Mouse (Mus musculus) G1E (cell line): Measurements from ENCODE around the gene Osbpl7. TPM values are rescaled to one million over a fixed set of nuclear protein-coding genes. Genes with fewer than 3 reads are reported as not detected.

Experiments
- ATAC-seq: 2 replicates; pipeline ENCODE4 v1.8.0; 2016; ENCODE audit warnings: mild to moderate bottlenecking; ENCODE audit not compliant: insufficient number of reproducible peaks, poor library complexity, low FRiP score, severe bottlenecking; ENCODE audit errors: extremely low read depth
- DNase-seq: peaks from one replicate; pipeline ENCODE4 v3.0.0; 2012; ENCODE audit warnings: low spot score
- H3K27me3 ChIP-seq: 2 replicates; pipeline ENCODE4 v1.6.1; 2012; ENCODE audit warnings: mild to moderate bottlenecking, low read length, inconsistent platforms; ENCODE audit not compliant: insufficient read depth
- H3K36me3 ChIP-seq: replicated peaks from 2 replicates; pipeline ENCODE3; 2012; ENCODE audit warnings: mild to moderate bottlenecking, inconsistent platforms
- H3K4me1 ChIP-seq: 2 replicates; pipeline ENCODE4 v1.6.1; 2012; ENCODE audit warnings: low read depth, low read length, inconsistent platforms, mixed read lengths; ENCODE audit not compliant: insufficient read depth
- H3K4me3 ChIP-seq: 2 replicates; pipeline ENCODE4 v1.5.1; 2012; ENCODE audit warnings: low read depth, mild to moderate bottlenecking, inconsistent platforms, low read length, moderate library complexity, mixed read lengths
- H3K9me3 ChIP-seq: replicated peaks from 2 replicates; pipeline ENCODE4 v1.6.1; 2012; ENCODE audit warnings: inconsistent platforms
- CTCF ChIP-seq: IDR thresholded peaks from 2 replicates; pipeline ENCODE4 v1.5.1; 2012; ENCODE audit warnings: low read depth, low read length, inconsistent platforms, mixed read lengths
- GATA1 ChIP-seq: IDR thresholded peaks from 2 replicates; pipeline ENCODE4 v1.6.1; 2012; ENCODE audit warnings: borderline replicate concordance, low read length, inconsistent platforms, mixed read lengths
- GATA2 ChIP-seq: IDR thresholded peaks from 2 replicates; pipeline ENCODE4 v1.6.1; 2012; ENCODE audit warnings: low read depth, low read length, inconsistent platforms, borderline replicate concordance
- POLR2AphosphoS5 ChIP-seq: IDR thresholded peaks from 2 replicates; pipeline ENCODE4 v1.6.1; 2012; ENCODE audit warnings: low read depth, low read length, inconsistent platforms; ENCODE audit not compliant: insufficient replicate concordance
- TAL1 ChIP-seq: conservative IDR thresholded peaks from 2 replicates; pipeline ENCODE4 v1.6.1; 2012; ENCODE audit warnings: low read depth, low read length, inconsistent platforms, mixed read lengths
- polyA plus RNA-seq: library from polyadenylated mRNA; stranded (reverse); fragments of >175 nt; gene quantifications from 2 replicates; pipeline ENCODE4 v1.2.3, GENCODE M21; 2012
- total RNA-seq, 2 experiments: library from RNA; stranded (forward) in 1 of 2; stranded (reverse) in 1 of 2; fragments of 200-1000 nt in 1 of 2; fragments of >200 nt in 1 of 2; fragmentation: Nextera tagmentation in 1 of 2; gene quantifications; 2 replicates each; pipeline ENCODE4 v1.2.3; 2014 to 2017

Gene Osbpl7
- total and polyA plus RNA-seq, 3 experiments = 9.7 to 29.7 (median 15.7) TPM

DNA sequence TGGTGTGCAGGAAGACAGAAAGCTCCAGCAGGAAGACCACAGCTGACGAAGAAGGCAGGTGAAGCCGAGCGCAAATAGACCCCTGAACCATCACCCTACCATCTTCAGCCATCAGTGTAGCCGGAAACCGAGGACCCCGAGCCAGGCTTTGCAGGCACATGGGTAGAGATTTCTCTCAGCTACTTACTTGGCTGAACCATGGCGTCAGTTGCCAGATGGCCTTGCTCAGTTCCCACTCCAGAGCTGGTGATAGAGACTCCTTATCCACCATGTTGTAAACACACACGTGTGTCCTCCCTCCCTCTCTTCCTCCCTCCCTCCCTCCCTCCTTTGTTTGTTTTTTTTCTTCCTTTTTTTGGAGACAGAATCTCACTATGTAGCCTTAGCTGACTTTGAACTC, 23.8 kb downstream of the Osbpl7 start:
- TF ChIP-seq GATA1 = no peak
- TF ChIP-seq POLR2AphosphoS5 = no peak
- TF ChIP-seq CTCF = no peak
- no peak for TF ChIP-seq TAL1
- TF ChIP-seq GATA2 = no peak
- ATAC-seq (no peak), DNase-seq (no peak)
- Histone ChIP-seq H3K36me3 (peaks cover 3% of the 10 kb centered on the region), H3K4me1 (no peaks in the 10 kb centered on the region; the same call in 1 of the 2 replicates), H3K9me3 (no peaks in the 10 kb centered on the region), H3K4me3 (no peak overlapping the region), H3K27me3 (peaks cover 8% of the 10 kb centered on the region)

DNA sequence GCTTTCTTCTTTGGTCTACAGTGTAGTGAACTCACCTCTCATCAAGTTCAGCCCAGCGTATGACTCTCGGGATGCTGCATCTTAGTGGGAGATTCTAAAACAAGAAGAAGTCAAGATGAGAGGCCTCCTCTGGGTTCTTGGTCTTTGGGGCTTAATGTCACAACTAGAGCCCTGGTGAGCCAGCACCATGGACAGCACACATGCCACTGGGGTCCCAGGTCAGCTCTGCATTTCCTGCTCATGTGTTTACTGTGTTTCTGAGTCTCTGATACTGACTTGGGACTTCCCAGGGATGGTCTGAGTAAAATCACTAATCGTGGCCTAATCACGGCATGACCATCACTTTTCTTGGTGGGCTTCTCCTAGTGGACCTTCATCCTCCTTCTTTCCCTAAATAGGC, 28.3 kb downstream of the Osbpl7 start:
- DNase-seq (peak; percentile 57), ATAC-seq (no peak)
- TF ChIP-seq GATA1 = no peak
- no peak for TF ChIP-seq CTCF
- TF ChIP-seq TAL1 = no peak
- TF ChIP-seq GATA2 = no peak
- TF ChIP-seq POLR2AphosphoS5 = no peak
- Histone ChIP-seq H3K9me3 (no peaks in the 10 kb centered on the region; the same call in 1 of the 2 replicates), H3K4me1 (no peaks in the 10 kb centered on the region; the same call in 1 of the 2 replicates), H3K36me3 (no peaks in the 10 kb centered on the region), H3K4me3 (no peak overlapping the region), H3K27me3 (peaks cover 36% of the 10 kb centered on the region)

DNA sequence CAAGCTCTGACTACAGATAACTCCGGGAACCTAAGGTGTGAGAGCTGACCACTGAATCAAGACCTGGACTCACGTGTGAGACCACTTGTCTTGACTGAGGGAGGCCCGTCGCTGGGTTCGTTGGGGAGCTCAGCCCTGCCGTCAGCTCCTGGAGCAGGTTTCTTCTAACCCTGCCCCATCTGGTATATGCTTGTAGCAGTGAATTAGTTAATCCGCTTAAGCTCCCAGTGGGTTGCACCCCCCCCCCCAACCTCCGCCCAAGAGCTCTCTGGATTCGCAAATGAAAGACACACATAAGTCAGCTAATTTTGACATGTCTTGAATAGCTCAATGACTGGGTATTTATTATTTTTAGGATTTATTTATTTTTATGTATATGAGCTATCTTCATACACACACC, 29.9 kb downstream of the Osbpl7 start:
- no peak for ATAC-seq
- TF ChIP-seq CTCF (no peak), TAL1 (no peak), GATA2 (no peak), POLR2AphosphoS5 (no peak), GATA1 (no peak)

DNA sequence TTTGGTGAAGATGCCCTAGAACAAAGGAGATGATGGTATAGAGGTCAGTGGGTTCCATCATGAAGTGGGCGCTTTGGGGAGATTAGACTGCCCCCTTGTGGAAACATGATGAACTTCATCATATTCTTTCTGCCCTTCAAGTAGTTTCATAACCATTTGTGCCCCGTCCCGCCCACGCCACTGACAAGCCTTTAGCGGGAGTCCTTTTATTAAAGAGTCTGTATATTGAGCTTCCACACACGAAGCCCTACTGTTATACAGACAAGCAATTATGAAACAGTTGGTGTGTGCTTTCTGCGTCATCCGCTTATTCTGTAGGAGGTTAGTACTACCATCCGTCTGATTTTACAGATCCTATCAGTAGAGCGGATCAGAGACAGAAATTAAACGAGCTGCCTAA, 32.5 kb downstream of the Osbpl7 start:
- H3K36me3 ChIP-seq = no peaks in the 10 kb centered on the region
- no peak overlapping the region for H3K4me3 ChIP-seq
- no peaks in the 10 kb centered on the region for H3K4me1 ChIP-seq
- DNase-seq = peak; percentile 26
- peaks cover 57% of the 10 kb centered on the region for H3K27me3 ChIP-seq
- TF ChIP-seq CTCF = peak; percentile 67
- TF ChIP-seq GATA2 = no peak
- peaks cover 15% of the 10 kb centered on the region for H3K9me3 ChIP-seq
- ATAC-seq = no peak

More for the DNA sequence above, 29.9 kb downstream of the Osbpl7 start:
- Histone ChIP-seq H3K27me3 (peaks cover 46% of the 10 kb centered on the region), H3K9me3 (no peaks in the 10 kb centered on the region; the same call in 1 of the 2 replicates), H3K4me1 (no peaks in the 10 kb centered on the region), H3K4me3 (no peak overlapping the region), H3K36me3 (no peaks in the 10 kb centered on the region)
- DNase-seq = no peak

DNA sequence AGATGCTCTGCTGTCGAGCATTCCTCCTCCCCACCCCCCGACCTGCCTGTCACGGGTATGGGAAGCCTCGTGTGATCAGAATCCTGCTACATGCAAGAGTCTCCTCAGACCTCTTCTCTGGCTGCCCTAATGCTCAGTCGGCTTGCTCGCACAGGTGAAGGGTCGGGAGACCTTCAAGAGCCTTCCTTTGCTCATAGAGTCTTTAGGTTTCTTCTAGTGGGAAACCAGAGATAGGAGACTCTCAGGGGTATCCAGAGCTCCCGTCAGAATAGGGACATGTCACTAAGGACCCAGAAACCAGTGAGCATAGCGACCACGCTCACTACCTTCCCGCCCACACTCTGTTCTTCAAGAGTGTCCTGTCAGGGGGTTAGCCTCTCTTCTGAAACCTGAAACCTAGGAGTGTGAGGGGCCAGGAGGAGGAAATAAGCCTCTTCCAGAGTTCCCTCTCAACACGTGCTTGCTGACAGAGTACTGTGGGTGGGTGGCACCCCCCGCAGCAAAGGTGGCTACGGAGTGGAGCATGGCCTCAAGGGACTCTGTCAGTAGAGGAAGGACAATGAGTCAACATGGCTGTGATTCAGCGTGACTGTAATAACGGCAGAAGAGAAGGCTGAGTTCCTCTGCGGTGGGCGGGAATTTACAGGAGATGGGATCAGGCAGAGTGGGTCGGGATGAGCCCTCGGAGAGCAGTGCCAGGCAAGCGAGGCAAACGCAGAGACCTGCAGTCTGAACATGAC, 33.1 kb downstream of the Osbpl7 start:
- no peak overlapping the region for H3K4me3 ChIP-seq
- peaks cover 18% of the 10 kb centered on the region for H3K9me3 ChIP-seq
- no peak for TF ChIP-seq TAL1
- TF ChIP-seq GATA1 = no peak
- no peak for TF ChIP-seq GATA2
- no peak for TF ChIP-seq CTCF
- TF ChIP-seq POLR2AphosphoS5 = no peak
- no peak for ATAC-seq
- DNase-seq = no peak
- H3K4me1 ChIP-seq = no peaks in the 10 kb centered on the region
- H3K36me3 ChIP-seq = no peaks in the 10 kb centered on the region
- peaks cover 57% of the 10 kb centered on the region for H3K27me3 ChIP-seq

DNA sequence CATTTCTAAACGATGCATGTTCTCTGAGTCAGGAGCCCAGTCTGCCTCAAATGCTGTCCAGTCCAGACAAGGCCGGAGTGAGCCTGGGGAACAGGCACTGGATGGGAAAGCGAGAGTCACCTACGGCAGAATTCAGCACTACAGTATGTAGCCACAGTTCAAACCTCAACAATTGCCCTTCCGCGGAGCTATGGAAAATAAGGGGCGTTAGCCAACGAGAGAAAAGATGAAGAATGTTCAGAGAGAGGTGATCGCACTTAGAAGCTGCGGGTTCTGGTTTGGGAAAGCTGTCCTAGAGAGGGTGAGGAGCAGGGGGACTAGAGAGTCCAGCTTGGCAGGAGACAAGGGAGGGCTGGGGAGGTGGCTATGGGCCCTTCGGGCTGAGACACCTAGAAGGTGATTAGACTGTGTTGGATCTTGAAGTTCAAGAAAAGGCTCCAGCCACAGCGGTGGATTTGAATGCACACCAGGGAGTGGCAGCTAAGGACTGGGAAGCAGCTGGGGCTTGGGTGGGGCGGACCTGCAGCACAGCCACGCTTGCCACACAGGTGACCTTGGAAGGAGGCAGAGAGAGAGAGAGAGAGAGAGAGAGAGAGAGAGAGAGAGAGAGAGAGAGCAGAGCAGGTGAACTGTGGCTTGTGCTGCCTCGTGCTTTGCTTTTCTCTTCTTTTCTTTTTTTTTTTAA, 34.5 kb downstream of the Osbpl7 start:
- Histone ChIP-seq H3K36me3 (no peaks in the 10 kb centered on the region), H3K27me3 (peaks cover 60% of the 10 kb centered on the region), H3K4me1 (no peaks in the 10 kb centered on the region), H3K9me3 (peaks cover 26% of the 10 kb centered on the region), H3K4me3 (no peak overlapping the region)
- ATAC-seq (no peak), DNase-seq (no peak)
- no peak for TF ChIP-seq TAL1
- TF ChIP-seq GATA1 = no peak
- TF ChIP-seq CTCF = no peak
- no peak for TF ChIP-seq GATA2
- TF ChIP-seq POLR2AphosphoS5 = no peak
